Mouse (Mus musculus): ENCODE data around the gene Tmem189. TPM values are rescaled to one million over a fixed set of nuclear protein-coding genes. Genes with fewer than 3 reads are reported as not detected.

Tmem189 gene
- polyA plus RNA-seq, 1 experiment from 2014 or later = 37.1 TPM

- H3K4me1 ChIP-seq (ENCODE audit: control insufficient read depth, insufficient read depth, low read depth, low read length) = peaks cover 24% of the 10 kb centered on the region
- peak overlapping the region; percentile 40 for H3K4me3 ChIP-seq (ENCODE audit: low read length)
- under 1% methylated on average over 15 of the region's 15 CpGs for WGBS
- H3K9me3 ChIP-seq (ENCODE audit: control insufficient read depth, low read length) = no peaks in the 10 kb centered on the region
- H3K27ac ChIP-seq (ENCODE audit: low read depth, low read length) = peak overlapping the region; percentile 70
- no peaks in the 10 kb centered on the region for H3K36me3 ChIP-seq (ENCODE audit: control insufficient read depth, insufficient read depth, low read length)
- no peaks in the 10 kb centered on the region for H3K27me3 ChIP-seq (replicated peaks; ENCODE audit: control insufficient read depth, insufficient read depth, low read length)
- peak; percentile 66 for ATAC-seq
- H3K9ac ChIP-seq (ENCODE audit: low read depth, low read length) = peak overlapping the region; percentile 61
- peak overlapping the region; percentile 68 for H3K4me2 ChIP-seq (ENCODE audit: low read length)
These were observed 55.3 kb downstream of the Tmem189 start for GRCm38 (mm10) chr2:167634338-167634770.

GRCm38 (mm10) chr2:167633537-167633872 lies 56.1 kb downstream of the Tmem189 start:
- Histone ChIP-seq H3K4me3 (ENCODE audit: low read length) (no peak overlapping the region), H3K36me3 (ENCODE audit: control insufficient read depth, insufficient read depth, low read length) (no peaks in the 10 kb centered on the region), H3K9me3 (ENCODE audit: control insufficient read depth, low read length) (no peaks in the 10 kb centered on the region), H3K27me3 (replicated peaks; ENCODE audit: control insufficient read depth, insufficient read depth, low read length) (no peaks in the 10 kb centered on the region), H3K9ac (ENCODE audit: low read depth, low read length) (no peak overlapping the region), H3K27ac (ENCODE audit: low read depth, low read length) (no peak overlapping the region), H3K4me1 (ENCODE audit: control insufficient read depth, insufficient read depth, low read depth, low read length) (peaks cover 32% of the 10 kb centered on the region), H3K4me2 (ENCODE audit: low read length) (no peak overlapping the region)
- no peak for ATAC-seq
- WGBS = 88% methylated on average over 6 of the region's 6 CpGs

DNA sequence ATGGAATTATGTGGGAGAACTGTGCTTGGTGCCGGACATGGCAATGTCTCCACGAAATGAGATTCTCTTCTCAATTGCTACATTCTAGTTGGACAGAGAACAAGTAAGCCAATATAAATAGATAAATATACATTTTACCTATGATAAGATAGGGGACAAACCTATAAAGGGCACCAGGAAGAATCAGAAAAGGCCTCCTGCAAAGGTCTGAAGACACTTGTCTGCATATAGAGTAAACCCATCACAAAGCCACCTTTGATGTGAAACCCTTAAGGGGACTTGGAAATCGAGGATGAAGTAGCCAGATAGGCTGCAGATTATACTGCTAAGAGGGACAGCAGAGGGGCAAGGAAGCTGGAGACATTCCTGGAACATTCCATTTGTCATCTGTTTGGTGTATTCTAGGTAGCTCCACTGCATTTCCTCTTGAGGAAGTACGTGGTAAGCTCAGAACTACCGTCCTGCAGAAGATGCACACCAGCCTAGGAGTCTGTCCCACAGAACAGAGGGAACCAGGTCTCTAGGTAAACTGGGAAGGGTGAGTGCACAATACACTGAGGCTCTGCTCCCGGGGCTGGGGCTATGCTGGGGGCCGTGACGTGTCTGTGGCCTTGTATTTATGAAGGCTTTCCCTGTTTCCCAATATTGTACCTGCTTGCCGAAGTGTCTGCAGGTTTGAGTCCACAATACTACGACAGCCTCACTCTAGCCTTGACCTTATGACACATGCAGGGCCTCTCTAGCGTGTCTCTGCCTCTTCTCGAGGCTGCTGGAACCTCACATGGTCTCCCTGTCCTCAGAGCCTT lies 56.7 kb downstream of the Tmem189 start:
- peak overlapping the region; percentile 79 for H3K4me3 ChIP-seq (ENCODE audit: low read length)

GRCm38 (mm10) chr2:167631591-167632448 lies 57.8 kb downstream of the Tmem189 start, which contains the start of gene Ube2v1:
Gene Ube2v1 (minus strand): TSS chr2:167632095.
- Histone ChIP-seq H3K9ac (ENCODE audit: low read depth, low read length) (peak within 1 kb of the TSS; percentile 90), H3K4me1 (ENCODE audit: control insufficient read depth, insufficient read depth, low read depth, low read length) (peaks cover 33% of the 10 kb centered on the region), H3K27me3 (replicated peaks; ENCODE audit: control insufficient read depth, insufficient read depth, low read length) (no peaks in the 10 kb centered on the region), H3K9me3 (ENCODE audit: control insufficient read depth, low read length) (no peaks in the 10 kb centered on the region), H3K4me2 (ENCODE audit: low read length) (peak within 1 kb of the TSS; percentile 91), H3K4me3 (ENCODE audit: low read length) (peak within 1 kb of the TSS; percentile 79), H3K36me3 (ENCODE audit: control insufficient read depth, insufficient read depth, low read length) (no peaks in the 10 kb centered on the region), H3K27ac (ENCODE audit: low read depth, low read length) (peak within 1 kb of the TSS; percentile 93)
- WGBS = 1% methylated on average over 69 of the region's 87 CpGs
- peak; percentile 86 for ATAC-seq

More for the DNA sequence above, 56.7 kb downstream of the Tmem189 start:
- peak overlapping the region; percentile 83 for H3K27ac ChIP-seq (ENCODE audit: low read depth, low read length)
- peaks cover 33% of the 10 kb centered on the region for H3K4me1 ChIP-seq (ENCODE audit: control insufficient read depth, insufficient read depth, low read depth, low read length)
- WGBS = 84% methylated on average over 12 of the region's 12 CpGs
- no peak for ATAC-seq
- H3K36me3 ChIP-seq (ENCODE audit: control insufficient read depth, insufficient read depth, low read length) = no peaks in the 10 kb centered on the region
- no peaks in the 10 kb centered on the region for H3K27me3 ChIP-seq (replicated peaks; ENCODE audit: control insufficient read depth, insufficient read depth, low read length)
- H3K4me2 ChIP-seq (ENCODE audit: low read length) = peak overlapping the region; percentile 78
- no peaks in the 10 kb centered on the region for H3K9me3 ChIP-seq (ENCODE audit: control insufficient read depth, low read length)
- peak overlapping the region; percentile 76 for H3K9ac ChIP-seq (ENCODE audit: low read depth, low read length)

DNA sequence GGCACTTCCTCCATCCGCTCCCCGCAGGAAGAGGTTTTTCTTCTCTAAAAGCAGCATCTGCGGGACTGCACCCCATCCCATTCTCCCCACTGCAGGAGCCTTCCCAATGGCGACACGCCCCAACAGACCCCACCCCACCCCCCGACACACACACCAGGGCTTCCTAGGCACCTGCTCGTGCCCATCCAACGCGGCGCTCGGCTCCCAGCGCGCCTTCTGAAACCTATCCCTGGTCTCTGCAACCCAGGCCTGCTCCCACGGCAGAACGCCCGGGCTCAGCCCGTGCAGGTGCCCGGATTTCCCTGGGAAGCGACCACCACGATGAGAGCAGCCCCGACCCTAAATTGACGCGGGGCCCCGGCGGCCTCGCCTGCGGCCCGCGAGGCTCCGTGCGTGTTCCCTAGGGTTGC lies 58.4 kb downstream of the Tmem189 start:
- peak overlapping the region; percentile 90 for H3K9ac ChIP-seq (ENCODE audit: low read depth, low read length)
- peaks cover 33% of the 10 kb centered on the region for H3K4me1 ChIP-seq (ENCODE audit: control insufficient read depth, insufficient read depth, low read depth, low read length)
- WGBS = under 1% methylated on average over 31 of the region's 31 CpGs
- H3K9me3 ChIP-seq (ENCODE audit: control insufficient read depth, low read length) = no peaks in the 10 kb centered on the region
- peak overlapping the region; percentile 91 for H3K4me2 ChIP-seq (ENCODE audit: low read length)
- no peaks in the 10 kb centered on the region for H3K27me3 ChIP-seq (replicated peaks; ENCODE audit: control insufficient read depth, insufficient read depth, low read length)
- peak; percentile 13 for ATAC-seq
- H3K27ac ChIP-seq (ENCODE audit: low read depth, low read length) = peak overlapping the region; percentile 93
- no peaks in the 10 kb centered on the region for H3K36me3 ChIP-seq (ENCODE audit: control insufficient read depth, insufficient read depth, low read length)
- peak overlapping the region; percentile 79 for H3K4me3 ChIP-seq (ENCODE audit: low read length)

- ATAC-seq = no peak
- peaks cover 37% of the 10 kb centered on the region for H3K4me1 ChIP-seq (ENCODE audit: control insufficient read depth, insufficient read depth, low read depth, low read length)
- no peaks in the 10 kb centered on the region for H3K36me3 ChIP-seq (ENCODE audit: control insufficient read depth, insufficient read depth, low read length)
- peak overlapping the region; percentile 90 for H3K9ac ChIP-seq (ENCODE audit: low read depth, low read length)
- H3K4me2 ChIP-seq (ENCODE audit: low read length) = peak overlapping the region; percentile 91
- no peak overlapping the region for H3K27ac ChIP-seq (ENCODE audit: low read depth, low read length)
- H3K9me3 ChIP-seq (ENCODE audit: control insufficient read depth, low read length) = no peaks in the 10 kb centered on the region
- H3K4me3 ChIP-seq (ENCODE audit: low read length) = peak overlapping the region; percentile 79
- 80% methylated on average over 5 of the region's 5 CpGs for WGBS
- H3K27me3 ChIP-seq (replicated peaks; ENCODE audit: control insufficient read depth, insufficient read depth, low read length) = no peaks in the 10 kb centered on the region
These were observed 59.2 kb downstream of the Tmem189 start for GRCm38 (mm10) chr2:167630421-167630820.

- H3K4me1 ChIP-seq (ENCODE audit: control insufficient read depth, insufficient read depth, low read depth, low read length) = peaks cover 41% of the 10 kb centered on the region
- H3K27me3 ChIP-seq (replicated peaks; ENCODE audit: control insufficient read depth, insufficient read depth, low read length) = no peaks in the 10 kb centered on the region
- H3K4me3 ChIP-seq (ENCODE audit: low read length) = no peak overlapping the region
- no peaks in the 10 kb centered on the region for H3K9me3 ChIP-seq (ENCODE audit: control insufficient read depth, low read length)
- 82% methylated on average over 11 of the region's 11 CpGs for WGBS
- no peak for ATAC-seq
- peak overlapping the region; percentile 91; the same call in 1 of the 2 replicates for H3K4me2 ChIP-seq (ENCODE audit: low read length)
- no peak overlapping the region for H3K27ac ChIP-seq (ENCODE audit: low read depth, low read length)
- no peaks in the 10 kb centered on the region for H3K36me3 ChIP-seq (ENCODE audit: control insufficient read depth, insufficient read depth, low read length)
- peak overlapping the region; percentile 90; the same call in 1 of the 2 replicates for H3K9ac ChIP-seq (ENCODE audit: low read depth, low read length)
These were observed 59.9 kb downstream of the Tmem189 start for GRCm38 (mm10) chr2:167629665-167630209.

DNA sequence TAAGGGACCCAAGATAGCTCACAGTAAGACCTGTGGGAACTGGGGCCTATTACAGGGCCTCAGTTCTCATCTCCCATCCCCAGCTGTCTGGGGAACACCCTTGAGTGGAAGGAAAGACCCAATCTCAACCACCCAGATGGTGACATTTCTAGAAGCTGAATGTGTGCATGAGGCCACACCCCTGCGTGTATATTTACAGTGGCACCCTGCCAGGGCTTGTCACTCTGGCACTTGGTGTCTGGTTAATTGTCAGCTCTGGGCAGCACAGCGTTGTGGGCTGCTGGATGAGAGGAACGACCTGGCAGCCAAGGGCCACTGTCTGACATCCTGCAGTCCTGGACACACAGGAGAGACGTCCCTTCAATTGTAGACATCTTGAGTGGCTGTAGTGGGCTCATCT lies 60.8 kb downstream of the Tmem189 start:
- Histone ChIP-seq H3K27me3 (replicated peaks; ENCODE audit: control insufficient read depth, insufficient read depth, low read length) (no peaks in the 10 kb centered on the region), H3K4me1 (ENCODE audit: control insufficient read depth, insufficient read depth, low read depth, low read length) (peaks cover 39% of the 10 kb centered on the region), H3K4me2 (ENCODE audit: low read length) (no peak overlapping the region), H3K9ac (ENCODE audit: low read depth, low read length) (no peak overlapping the region), H3K4me3 (ENCODE audit: low read length) (no peak overlapping the region), H3K9me3 (ENCODE audit: control insufficient read depth, low read length) (no peaks in the 10 kb centered on the region), H3K27ac (ENCODE audit: low read depth, low read length) (no peak overlapping the region), H3K36me3 (ENCODE audit: control insufficient read depth, insufficient read depth, low read length) (no peaks in the 10 kb centered on the region)
- ATAC-seq = no peak
- WGBS = 44% methylated on average over 4 of the region's 4 CpGs

DNA sequence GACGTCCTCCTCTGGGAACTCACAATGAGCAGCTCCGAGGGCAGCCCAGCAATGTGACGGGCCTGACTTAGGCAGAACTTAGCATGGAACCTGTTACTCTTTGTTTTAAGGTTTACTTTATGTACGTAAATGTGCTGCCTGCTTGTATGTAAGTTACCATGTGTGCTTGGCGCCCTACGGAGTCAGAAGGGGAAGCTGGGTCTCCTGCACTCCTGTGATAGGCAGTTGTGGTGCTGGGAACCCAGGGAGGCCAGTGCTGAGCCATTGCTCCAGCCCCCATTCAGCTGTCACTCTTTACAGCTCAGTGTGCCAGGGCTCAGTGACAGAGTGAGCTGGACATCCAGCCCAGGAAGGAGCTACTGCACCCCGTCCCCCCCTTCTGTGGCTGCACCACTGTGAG lies 62.6 kb downstream of the Tmem189 start:
- Histone ChIP-seq H3K27ac (ENCODE audit: low read depth, low read length) (no peak overlapping the region), H3K4me3 (ENCODE audit: low read length) (no peak overlapping the region), H3K9ac (ENCODE audit: low read depth, low read length) (no peak overlapping the region), H3K36me3 (ENCODE audit: control insufficient read depth, insufficient read depth, low read length) (no peaks in the 10 kb centered on the region), H3K4me2 (ENCODE audit: low read length) (no peak overlapping the region), H3K4me1 (ENCODE audit: control insufficient read depth, insufficient read depth, low read depth, low read length) (peaks cover 34% of the 10 kb centered on the region), H3K27me3 (replicated peaks; ENCODE audit: control insufficient read depth, insufficient read depth, low read length) (no peaks in the 10 kb centered on the region), H3K9me3 (ENCODE audit: control insufficient read depth, low read length) (no peaks in the 10 kb centered on the region)
- WGBS = 81% methylated on average over 7 of the region's 7 CpGs
- ATAC-seq = no peak

Data from hindbrain, embryonic 16.5 days (tissue).